Mouse (Mus musculus): ENCODE measurements around the gene Dntt. TPM values are rescaled to one million over a fixed set of nuclear protein-coding genes. Genes with fewer than 3 reads are reported as not detected.

Dntt gene
- polyA plus RNA-seq, 1 experiment from 2014 or later: not detected

DNA sequence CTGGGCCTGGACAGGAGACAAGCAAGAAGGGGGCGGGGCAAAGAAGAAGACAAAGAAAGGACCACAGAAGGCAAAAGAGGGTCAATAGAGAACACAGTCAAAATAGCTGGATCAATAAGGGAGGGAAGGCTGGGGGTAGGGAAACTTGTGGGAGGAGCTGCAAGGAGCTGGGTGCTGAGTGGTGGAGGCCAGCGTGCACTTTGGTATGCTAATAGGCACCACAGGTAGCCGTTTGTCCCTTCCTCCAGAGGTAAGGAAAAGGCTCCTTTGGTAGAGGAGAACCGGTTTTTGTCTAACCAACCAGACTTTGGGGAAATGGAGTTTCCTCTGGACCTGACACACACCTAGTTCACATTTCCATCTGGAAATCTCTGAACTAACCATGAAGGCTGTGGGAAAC, 22.5 kb upstream of the Dntt start:
- WGBS: 27% methylated on average over 4 of the region's 4 CpGs
- no peak for DNase-seq (ENCODE audit: low spot score)

DNA sequence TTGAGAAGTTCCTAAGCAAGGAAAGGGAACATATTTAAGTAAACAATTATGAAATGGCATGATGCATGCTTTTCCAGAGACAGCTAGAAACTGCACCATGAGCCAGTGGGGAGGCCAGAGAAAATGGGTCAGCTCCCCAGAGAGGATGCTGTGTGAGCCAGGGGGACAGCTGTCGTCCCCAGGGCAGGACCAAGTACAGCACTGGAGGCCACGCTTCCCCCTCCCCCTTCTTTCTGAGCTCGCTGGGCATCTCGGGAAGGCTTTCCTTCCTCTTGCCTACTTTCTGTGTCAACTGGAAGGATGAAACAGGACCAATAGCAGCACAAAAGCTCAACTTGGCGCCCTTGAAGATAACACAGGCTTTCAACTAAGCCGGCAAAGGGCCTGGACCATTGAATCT, 21.7 kb upstream of the Dntt start:
- Histone ChIP-seq H3K27me3 (replicated peaks; ENCODE audit: control insufficient read depth, insufficient read depth, low read length) (no peaks in the 10 kb centered on the region), H3K4me1 (replicated peaks; ENCODE audit: control insufficient read depth, insufficient read depth, low read length) (no peaks in the 10 kb centered on the region), H3K36me3 (ENCODE audit: control insufficient read depth, insufficient read depth, low read length) (no peaks in the 10 kb centered on the region), H3K9ac (ENCODE audit: low read length) (no peak overlapping the region), H3K9me3 (ENCODE audit: control insufficient read depth, low read length) (no peaks in the 10 kb centered on the region), H3K4me3 (ENCODE audit: low read depth, low read length) (no peak overlapping the region), H3K4me2 (ENCODE audit: low read length) (no peak overlapping the region), H3K27ac (ENCODE audit: low read depth) (no peak overlapping the region)
- no peak for ATAC-seq (replicated peaks; ENCODE audit: low FRiP score, low TSS enrichment, low read depth)
- WGBS: 37% methylated on average over 6 of the region's 6 CpGs
- DNase-seq (ENCODE audit: low spot score): no peak

More for the DNA sequence above, 22.5 kb upstream of the Dntt start:
- Histone ChIP-seq H3K36me3 (ENCODE audit: control insufficient read depth, insufficient read depth, low read length) (no peaks in the 10 kb centered on the region), H3K4me1 (replicated peaks; ENCODE audit: control insufficient read depth, insufficient read depth, low read length) (no peaks in the 10 kb centered on the region), H3K4me3 (ENCODE audit: low read depth, low read length) (no peak overlapping the region), H3K27ac (ENCODE audit: low read depth) (no peak overlapping the region), H3K4me2 (ENCODE audit: low read length) (no peak overlapping the region), H3K27me3 (replicated peaks; ENCODE audit: control insufficient read depth, insufficient read depth, low read length) (no peaks in the 10 kb centered on the region), H3K9me3 (ENCODE audit: control insufficient read depth, low read length) (no peaks in the 10 kb centered on the region), H3K9ac (ENCODE audit: low read length) (no peak overlapping the region)
- no peak for ATAC-seq (replicated peaks; ENCODE audit: low FRiP score, low TSS enrichment, low read depth)

- DNase-seq (ENCODE audit: low spot score) (no peak), ATAC-seq (replicated peaks; ENCODE audit: low FRiP score, low TSS enrichment, low read depth) (no peak)
- H3K4me2 ChIP-seq (ENCODE audit: low read length): no peak overlapping the region
- no peaks in the 10 kb centered on the region for H3K4me1 ChIP-seq (replicated peaks; ENCODE audit: control insufficient read depth, insufficient read depth, low read length)
- H3K27ac ChIP-seq (ENCODE audit: low read depth): no peak overlapping the region
- H3K27me3 ChIP-seq (replicated peaks; ENCODE audit: control insufficient read depth, insufficient read depth, low read length): no peaks in the 10 kb centered on the region
- H3K9me3 ChIP-seq (ENCODE audit: control insufficient read depth, low read length): no peaks in the 10 kb centered on the region
- no peak overlapping the region for H3K4me3 ChIP-seq (ENCODE audit: low read depth, low read length)
- H3K9ac ChIP-seq (ENCODE audit: low read length): no peak overlapping the region
- H3K36me3 ChIP-seq (ENCODE audit: control insufficient read depth, insufficient read depth, low read length): no peaks in the 10 kb centered on the region
- 48% methylated on average over 4 of the region's 4 CpGs for WGBS
Observed at GRCm38 (mm10) chr19:41007733-41008132, 21.3 kb upstream of the Dntt start.

DNA sequence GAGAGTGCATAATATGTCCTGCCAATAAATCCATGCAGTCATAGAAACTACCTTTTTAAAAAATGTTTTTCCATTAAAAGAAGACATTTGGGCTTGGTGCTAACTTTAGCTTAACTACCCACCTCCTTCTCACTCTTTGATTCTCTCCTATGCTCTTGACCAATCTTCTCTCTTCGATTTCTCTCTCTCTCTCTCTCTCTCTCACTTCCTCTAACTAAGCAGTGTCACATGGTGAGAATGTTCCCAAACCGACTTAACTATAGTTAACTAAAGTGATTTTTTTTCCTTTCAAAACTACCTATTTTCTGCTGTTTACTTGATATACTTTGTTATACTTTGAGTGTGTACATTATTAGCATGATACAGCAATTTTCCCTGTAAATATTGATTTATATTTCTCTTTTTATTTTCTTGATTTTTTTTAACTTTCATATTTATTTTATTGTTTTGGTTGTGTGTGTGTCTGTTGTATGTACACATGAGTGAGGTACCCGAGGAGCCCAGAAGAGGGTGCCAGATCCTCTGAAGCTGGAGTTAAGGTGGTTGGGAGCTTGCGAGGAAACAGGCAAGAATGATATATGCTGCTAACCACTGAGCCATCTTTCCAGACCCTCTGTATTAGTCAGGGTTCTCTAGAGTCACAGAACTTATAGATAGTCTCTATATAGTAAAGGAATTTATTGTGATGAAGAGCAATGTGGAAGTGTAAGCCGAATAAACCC, 20.2 kb upstream of the Dntt start:
- DNase-seq (ENCODE audit: low spot score): no peak

DNA sequence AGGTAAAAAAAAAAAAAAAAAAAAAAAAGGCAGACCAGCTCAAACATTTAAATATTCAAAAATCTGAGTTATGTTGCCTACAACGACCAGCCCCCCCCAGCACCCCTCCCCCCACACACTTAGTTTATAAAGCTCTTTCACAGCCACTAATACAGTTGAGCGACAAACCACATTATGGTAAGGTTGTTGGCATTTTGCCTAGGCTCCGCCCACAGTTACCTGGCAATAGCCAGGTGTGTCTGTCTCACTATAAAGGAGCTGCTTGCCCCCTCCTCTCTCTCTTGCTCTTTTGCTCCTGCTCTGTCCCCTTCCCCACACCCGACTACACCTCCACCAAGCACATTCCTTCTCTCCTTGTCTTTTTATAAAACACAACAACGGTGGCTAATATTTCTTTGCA, 17.4 kb upstream of the Dntt start:
- Histone ChIP-seq H3K27me3 (replicated peaks; ENCODE audit: control insufficient read depth, insufficient read depth, low read length) (no peaks in the 10 kb centered on the region), H3K9ac (ENCODE audit: low read length) (no peak overlapping the region), H3K36me3 (ENCODE audit: control insufficient read depth, insufficient read depth, low read length) (no peaks in the 10 kb centered on the region), H3K9me3 (ENCODE audit: control insufficient read depth, low read length) (no peaks in the 10 kb centered on the region), H3K4me2 (ENCODE audit: low read length) (no peak overlapping the region), H3K4me1 (replicated peaks; ENCODE audit: control insufficient read depth, insufficient read depth, low read length) (0 out of 2 replicates have a peak, but pooled peaks cover 11% of the 10 kb centered on the region), H3K27ac (ENCODE audit: low read depth) (no peak overlapping the region), H3K4me3 (ENCODE audit: low read depth, low read length) (no peak overlapping the region)
- DNase-seq (ENCODE audit: low spot score) (no peak), ATAC-seq (replicated peaks; ENCODE audit: low FRiP score, low TSS enrichment, low read depth) (no peak)
- WGBS: 26% methylated on average over 5 of the region's 5 CpGs

More for the DNA sequence above, 20.2 kb upstream of the Dntt start:
- H3K9ac ChIP-seq (ENCODE audit: low read length): no peak overlapping the region
- H3K4me3 ChIP-seq (ENCODE audit: low read depth, low read length): no peak overlapping the region
- H3K27ac ChIP-seq (ENCODE audit: low read depth): no peak overlapping the region
- H3K36me3 ChIP-seq (ENCODE audit: control insufficient read depth, insufficient read depth, low read length): no peaks in the 10 kb centered on the region
- H3K27me3 ChIP-seq (replicated peaks; ENCODE audit: control insufficient read depth, insufficient read depth, low read length): no peaks in the 10 kb centered on the region
- no peak for ATAC-seq (replicated peaks; ENCODE audit: low FRiP score, low TSS enrichment, low read depth)
- 96% methylated on average over 5 of the region's 5 CpGs for WGBS
- no peak overlapping the region for H3K4me2 ChIP-seq (ENCODE audit: low read length)
- 0 out of 2 replicates have a peak, but pooled peaks cover 3% of the 10 kb centered on the region for H3K4me1 ChIP-seq (replicated peaks; ENCODE audit: control insufficient read depth, insufficient read depth, low read length)
- H3K9me3 ChIP-seq (ENCODE audit: control insufficient read depth, low read length): no peaks in the 10 kb centered on the region

- WGBS: 4% methylated on average over 5 of the region's 5 CpGs
- H3K9ac ChIP-seq (ENCODE audit: low read length): no peak overlapping the region
- no peaks in the 10 kb centered on the region for H3K36me3 ChIP-seq (ENCODE audit: control insufficient read depth, insufficient read depth, low read length)
- ATAC-seq (replicated peaks; ENCODE audit: low FRiP score, low TSS enrichment, low read depth): peak; percentile 76
- H3K27me3 ChIP-seq (replicated peaks; ENCODE audit: control insufficient read depth, insufficient read depth, low read length): no peaks in the 10 kb centered on the region
- H3K4me1 ChIP-seq (replicated peaks; ENCODE audit: control insufficient read depth, insufficient read depth, low read length): 0 out of 2 replicates have a peak, but pooled peaks cover 11% of the 10 kb centered on the region
- no peak overlapping the region for H3K27ac ChIP-seq (ENCODE audit: low read depth)
- peak overlapping the region; percentile 11; the same call in 1 of the 2 replicates for H3K4me2 ChIP-seq (ENCODE audit: low read length)
- H3K4me3 ChIP-seq (ENCODE audit: low read depth, low read length): no peak overlapping the region
- no peak for DNase-seq (ENCODE audit: low spot score)
- no peaks in the 10 kb centered on the region for H3K9me3 ChIP-seq (ENCODE audit: control insufficient read depth, low read length)
Observed at GRCm38 (mm10) chr19:41013591-41013990, 15.5 kb upstream of the Dntt start.

DNA sequence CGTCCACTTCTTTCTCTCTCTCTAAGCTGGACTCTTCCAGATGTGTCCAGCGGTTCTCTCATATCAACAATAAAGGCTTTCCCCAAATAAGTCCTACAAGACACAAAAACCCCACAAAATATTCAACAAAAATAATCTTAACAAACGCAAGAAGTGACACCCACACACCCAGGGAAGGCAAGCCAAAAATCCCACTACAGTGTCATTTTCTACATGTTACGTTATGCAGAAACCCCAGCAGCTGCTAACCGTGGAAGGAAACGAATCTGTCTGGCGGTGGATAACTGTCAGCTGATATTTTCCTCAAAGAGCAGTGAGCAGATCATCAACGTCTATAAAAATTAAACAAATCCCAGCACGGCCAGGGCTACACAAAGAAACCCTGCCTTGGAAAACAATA, 15.1 kb upstream of the Dntt start:
- Histone ChIP-seq H3K9me3 (ENCODE audit: control insufficient read depth, low read length) (no peaks in the 10 kb centered on the region), H3K27me3 (replicated peaks; ENCODE audit: control insufficient read depth, insufficient read depth, low read length) (no peaks in the 10 kb centered on the region), H3K36me3 (ENCODE audit: control insufficient read depth, insufficient read depth, low read length) (no peaks in the 10 kb centered on the region), H3K27ac (ENCODE audit: low read depth) (no peak overlapping the region), H3K4me3 (ENCODE audit: low read depth, low read length) (no peak overlapping the region), H3K4me2 (ENCODE audit: low read length) (peak overlapping the region; percentile 11; the same call in 1 of the 2 replicates), H3K4me1 (replicated peaks; ENCODE audit: control insufficient read depth, insufficient read depth, low read length) (0 out of 2 replicates have a peak, but pooled peaks cover 11% of the 10 kb centered on the region), H3K9ac (ENCODE audit: low read length) (no peak overlapping the region)
- ATAC-seq (replicated peaks; ENCODE audit: low FRiP score, low TSS enrichment, low read depth): no peak
- WGBS: 21% methylated on average over 9 of the region's 9 CpGs
- no peak for DNase-seq (ENCODE audit: low spot score)

GRCm38 (mm10) chr19:41015951-41016716, 12.9 kb upstream of the Dntt start:
- DNase-seq (ENCODE audit: low spot score) (peak; percentile 61), ATAC-seq (replicated peaks; ENCODE audit: low FRiP score, low TSS enrichment, low read depth) (no peak)
- H3K4me3 ChIP-seq (ENCODE audit: low read depth, low read length): no peak overlapping the region
- peak overlapping the region; percentile 46 for H3K4me2 ChIP-seq (ENCODE audit: low read length)
- 18% methylated on average over 14 of the region's 14 CpGs for WGBS
- H3K9me3 ChIP-seq (ENCODE audit: control insufficient read depth, low read length): no peaks in the 10 kb centered on the region
- no peaks in the 10 kb centered on the region for H3K27me3 ChIP-seq (replicated peaks; ENCODE audit: control insufficient read depth, insufficient read depth, low read length)
- no peak overlapping the region for H3K27ac ChIP-seq (ENCODE audit: low read depth)
- no peaks in the 10 kb centered on the region for H3K36me3 ChIP-seq (ENCODE audit: control insufficient read depth, insufficient read depth, low read length)
- H3K9ac ChIP-seq (ENCODE audit: low read length): no peak overlapping the region
- H3K4me1 ChIP-seq (replicated peaks; ENCODE audit: control insufficient read depth, insufficient read depth, low read length): 0 out of 2 replicates have a peak, but pooled peaks cover 11% of the 10 kb centered on the region
